Mouse (Mus musculus): ENCODE results near the gene Vwa2. TPM values are rescaled to one million over a fixed set of nuclear protein-coding genes. Genes with fewer than 3 reads are reported as not detected.

Gene Vwa2
- polyA plus RNA-seq, 1 experiment from 2014 or later, result 0.66 TPM

- Histone ChIP-seq H3K9ac (replicated peaks; ENCODE audit: low read length) (no peak overlapping the region), H3K36me3 (ENCODE audit: control insufficient read depth, insufficient read depth, low read length) (no peaks in the 10 kb centered on the region), H3K27ac (replicated peaks; ENCODE audit: low read depth, low read length) (no peak overlapping the region), H3K4me1 (ENCODE audit: control insufficient read depth, insufficient read depth, low read length) (peaks cover 7% of the 10 kb centered on the region; the same call in 1 of the 2 replicates), H3K9me3 (ENCODE audit: control insufficient read depth, low read length) (no peaks in the 10 kb centered on the region), H3K27me3 (ENCODE audit: control insufficient read depth, insufficient read depth, low read length) (no peaks in the 10 kb centered on the region), H3K4me3 (replicated peaks; ENCODE audit: low read depth, low read length) (no peak overlapping the region), H3K4me2 (ENCODE audit: low read length) (no peak overlapping the region)
- no peak for ATAC-seq (ENCODE audit: low FRiP score, low TSS enrichment)
- no peak for DNase-seq
- WGBS, result 44% methylated on average over 6 of the region's 6 CpGs
These were observed 41.0 kb downstream of the Vwa2 start for GRCm38 (mm10) chr19:56915084-56915483.

- no peaks in the 10 kb centered on the region for H3K36me3 ChIP-seq (ENCODE audit: control insufficient read depth, insufficient read depth, low read length)
- DNase-seq, result peak; percentile 91
- no peak overlapping the region for H3K4me2 ChIP-seq (ENCODE audit: low read length)
- no peak overlapping the region for H3K9ac ChIP-seq (replicated peaks; ENCODE audit: low read length)
- H3K27ac ChIP-seq (replicated peaks; ENCODE audit: low read depth, low read length), result no peak overlapping the region
- no peaks in the 10 kb centered on the region for H3K4me1 ChIP-seq (ENCODE audit: control insufficient read depth, insufficient read depth, low read length)
- WGBS, result 26% methylated on average over 7 of the region's 7 CpGs
- no peaks in the 10 kb centered on the region for H3K27me3 ChIP-seq (ENCODE audit: control insufficient read depth, insufficient read depth, low read length)
- no peak overlapping the region for H3K4me3 ChIP-seq (replicated peaks; ENCODE audit: low read depth, low read length)
- H3K9me3 ChIP-seq (ENCODE audit: control insufficient read depth, low read length), result no peaks in the 10 kb centered on the region
- ATAC-seq (ENCODE audit: low FRiP score, low TSS enrichment), result no peak; the same call in 1 of the 2 replicates
These were observed 45.6 kb downstream of the Vwa2 start for GRCm38 (mm10) chr19:56919628-56920027.

- Histone ChIP-seq H3K9me3 (ENCODE audit: control insufficient read depth, low read length) (no peaks in the 10 kb centered on the region), H3K9ac (replicated peaks; ENCODE audit: low read length) (no peak overlapping the region), H3K4me1 (ENCODE audit: control insufficient read depth, insufficient read depth, low read length) (no peaks in the 10 kb centered on the region), H3K27me3 (ENCODE audit: control insufficient read depth, insufficient read depth, low read length) (no peaks in the 10 kb centered on the region), H3K4me2 (ENCODE audit: low read length) (no peak overlapping the region), H3K4me3 (replicated peaks; ENCODE audit: low read depth, low read length) (no peak overlapping the region), H3K36me3 (ENCODE audit: control insufficient read depth, insufficient read depth, low read length) (no peaks in the 10 kb centered on the region), H3K27ac (replicated peaks; ENCODE audit: low read depth, low read length) (no peak overlapping the region)
- no peak for DNase-seq
- 92% methylated on average over 13 of the region's 13 CpGs for WGBS
- no peak for ATAC-seq (ENCODE audit: low FRiP score, low TSS enrichment)
These were observed 46.2 kb downstream of the Vwa2 start for GRCm38 (mm10) chr19:56920232-56920631.

- Histone ChIP-seq H3K4me1 (ENCODE audit: control insufficient read depth, insufficient read depth, low read length) (no peaks in the 10 kb centered on the region), H3K27ac (replicated peaks; ENCODE audit: low read depth, low read length) (no peak overlapping the region), H3K4me2 (ENCODE audit: low read length) (no peak overlapping the region), H3K9me3 (ENCODE audit: control insufficient read depth, low read length) (no peaks in the 10 kb centered on the region), H3K27me3 (ENCODE audit: control insufficient read depth, insufficient read depth, low read length) (no peaks in the 10 kb centered on the region), H3K9ac (replicated peaks; ENCODE audit: low read length) (no peak overlapping the region), H3K36me3 (ENCODE audit: control insufficient read depth, insufficient read depth, low read length) (no peaks in the 10 kb centered on the region), H3K4me3 (replicated peaks; ENCODE audit: low read depth, low read length) (no peak overlapping the region)
- DNase-seq (no peak), ATAC-seq (ENCODE audit: low FRiP score, low TSS enrichment) (no peak)
- 69% methylated on average over 5 of the region's 5 CpGs for WGBS
These were observed 47.7 kb downstream of the Vwa2 start for GRCm38 (mm10) chr19:56921744-56922143.

- H3K27ac ChIP-seq (replicated peaks; ENCODE audit: low read depth, low read length), result no peak overlapping the region
- H3K4me3 ChIP-seq (replicated peaks; ENCODE audit: low read depth, low read length), result no peak overlapping the region
- no peak for ATAC-seq (ENCODE audit: low FRiP score, low TSS enrichment)
- no peaks in the 10 kb centered on the region for H3K4me1 ChIP-seq (ENCODE audit: control insufficient read depth, insufficient read depth, low read length)
- no peaks in the 10 kb centered on the region for H3K27me3 ChIP-seq (ENCODE audit: control insufficient read depth, insufficient read depth, low read length)
- no peak overlapping the region for H3K4me2 ChIP-seq (ENCODE audit: low read length)
- 90% methylated on average over 3 of the region's 3 CpGs for WGBS
- H3K36me3 ChIP-seq (ENCODE audit: control insufficient read depth, insufficient read depth, low read length), result no peaks in the 10 kb centered on the region
- no peak for DNase-seq
- H3K9me3 ChIP-seq (ENCODE audit: control insufficient read depth, low read length), result no peaks in the 10 kb centered on the region
- H3K9ac ChIP-seq (replicated peaks; ENCODE audit: low read length), result no peak overlapping the region
These were observed 55.3 kb downstream of the Vwa2 start for GRCm38 (mm10) chr19:56929392-56929791.

GRCm38 (mm10) chr19:56930029-56930428, 56.0 kb downstream of the Vwa2 start:
- no peaks in the 10 kb centered on the region for H3K27me3 ChIP-seq (ENCODE audit: control insufficient read depth, insufficient read depth, low read length)
- WGBS, result 81% methylated on average over 9 of the region's 9 CpGs
- H3K9me3 ChIP-seq (ENCODE audit: control insufficient read depth, low read length), result no peaks in the 10 kb centered on the region
- H3K4me3 ChIP-seq (replicated peaks; ENCODE audit: low read depth, low read length), result no peak overlapping the region
- no peak for DNase-seq
- no peaks in the 10 kb centered on the region for H3K4me1 ChIP-seq (ENCODE audit: control insufficient read depth, insufficient read depth, low read length)
- H3K27ac ChIP-seq (replicated peaks; ENCODE audit: low read depth, low read length), result no peak overlapping the region
- H3K36me3 ChIP-seq (ENCODE audit: control insufficient read depth, insufficient read depth, low read length), result no peaks in the 10 kb centered on the region
- ATAC-seq (ENCODE audit: low FRiP score, low TSS enrichment), result no peak
- no peak overlapping the region for H3K4me2 ChIP-seq (ENCODE audit: low read length)
- no peak overlapping the region for H3K9ac ChIP-seq (replicated peaks; ENCODE audit: low read length)

GRCm38 (mm10) chr19:56933800-56934199, 59.8 kb downstream of the Vwa2 start:
- no peaks in the 10 kb centered on the region for H3K27me3 ChIP-seq (ENCODE audit: control insufficient read depth, insufficient read depth, low read length)
- DNase-seq (no peak), ATAC-seq (ENCODE audit: low FRiP score, low TSS enrichment) (no peak)
- no peak overlapping the region for H3K9ac ChIP-seq (replicated peaks; ENCODE audit: low read length)
- H3K36me3 ChIP-seq (ENCODE audit: control insufficient read depth, insufficient read depth, low read length), result no peaks in the 10 kb centered on the region
- 91% methylated on average over 3 of the region's 3 CpGs for WGBS
- H3K9me3 ChIP-seq (ENCODE audit: control insufficient read depth, low read length), result no peaks in the 10 kb centered on the region
- no peak overlapping the region for H3K4me2 ChIP-seq (ENCODE audit: low read length)
- H3K4me1 ChIP-seq (ENCODE audit: control insufficient read depth, insufficient read depth, low read length), result no peaks in the 10 kb centered on the region
- H3K4me3 ChIP-seq (replicated peaks; ENCODE audit: low read depth, low read length), result no peak overlapping the region
- no peak overlapping the region for H3K27ac ChIP-seq (replicated peaks; ENCODE audit: low read depth, low read length)

- DNase-seq (no peak), ATAC-seq (ENCODE audit: low FRiP score, low TSS enrichment) (no peak)
- Histone ChIP-seq H3K4me2 (ENCODE audit: low read length) (no peak overlapping the region), H3K4me1 (ENCODE audit: control insufficient read depth, insufficient read depth, low read length) (no peaks in the 10 kb centered on the region), H3K36me3 (ENCODE audit: control insufficient read depth, insufficient read depth, low read length) (no peaks in the 10 kb centered on the region), H3K27ac (replicated peaks; ENCODE audit: low read depth, low read length) (no peak overlapping the region), H3K4me3 (replicated peaks; ENCODE audit: low read depth, low read length) (no peak overlapping the region), H3K9me3 (ENCODE audit: control insufficient read depth, low read length) (no peaks in the 10 kb centered on the region), H3K9ac (replicated peaks; ENCODE audit: low read length) (no peak overlapping the region), H3K27me3 (ENCODE audit: control insufficient read depth, insufficient read depth, low read length) (no peaks in the 10 kb centered on the region)
- 90% methylated on average over 6 of the region's 6 CpGs for WGBS
These were observed 61.1 kb downstream of the Vwa2 start for GRCm38 (mm10) chr19:56935111-56935510.

GRCm38 (mm10) chr19:56935777-56936176, 61.7 kb downstream of the Vwa2 start:
- WGBS, result 88% methylated on average over 7 of the region's 7 CpGs
- H3K9me3 ChIP-seq (ENCODE audit: control insufficient read depth, low read length), result no peaks in the 10 kb centered on the region
- DNase-seq, result no peak
- H3K4me3 ChIP-seq (replicated peaks; ENCODE audit: low read depth, low read length), result no peak overlapping the region
- H3K9ac ChIP-seq (replicated peaks; ENCODE audit: low read length), result no peak overlapping the region
- no peak overlapping the region for H3K27ac ChIP-seq (replicated peaks; ENCODE audit: low read depth, low read length)
- H3K4me2 ChIP-seq (ENCODE audit: low read length), result no peak overlapping the region
- H3K4me1 ChIP-seq (ENCODE audit: control insufficient read depth, insufficient read depth, low read length), result no peaks in the 10 kb centered on the region
- H3K36me3 ChIP-seq (ENCODE audit: control insufficient read depth, insufficient read depth, low read length), result no peaks in the 10 kb centered on the region
- no peak for ATAC-seq (ENCODE audit: low FRiP score, low TSS enrichment)
- no peaks in the 10 kb centered on the region for H3K27me3 ChIP-seq (ENCODE audit: control insufficient read depth, insufficient read depth, low read length)
